Mouse (Mus musculus) central nervous system, embryonic 11.5 days (tissue): ENCODE data around the gene Miga2. TPM values are rescaled to one million over a fixed set of nuclear protein-coding genes. Genes with fewer than 3 reads are reported as not detected.

Experiments used
- polyA plus RNA-seq: library from polyadenylated mRNA; depleted of rRNA; stranded (reverse); fragments of >200 nt; gene quantifications from 2 replicates; pipeline ENCODE4 v1.2.3, GENCODE M21; 2012; rRNA removed

Miga2 gene
- polyA plus RNA-seq = 30.4 and 37.9 TPM in 2 replicates

DNA sequence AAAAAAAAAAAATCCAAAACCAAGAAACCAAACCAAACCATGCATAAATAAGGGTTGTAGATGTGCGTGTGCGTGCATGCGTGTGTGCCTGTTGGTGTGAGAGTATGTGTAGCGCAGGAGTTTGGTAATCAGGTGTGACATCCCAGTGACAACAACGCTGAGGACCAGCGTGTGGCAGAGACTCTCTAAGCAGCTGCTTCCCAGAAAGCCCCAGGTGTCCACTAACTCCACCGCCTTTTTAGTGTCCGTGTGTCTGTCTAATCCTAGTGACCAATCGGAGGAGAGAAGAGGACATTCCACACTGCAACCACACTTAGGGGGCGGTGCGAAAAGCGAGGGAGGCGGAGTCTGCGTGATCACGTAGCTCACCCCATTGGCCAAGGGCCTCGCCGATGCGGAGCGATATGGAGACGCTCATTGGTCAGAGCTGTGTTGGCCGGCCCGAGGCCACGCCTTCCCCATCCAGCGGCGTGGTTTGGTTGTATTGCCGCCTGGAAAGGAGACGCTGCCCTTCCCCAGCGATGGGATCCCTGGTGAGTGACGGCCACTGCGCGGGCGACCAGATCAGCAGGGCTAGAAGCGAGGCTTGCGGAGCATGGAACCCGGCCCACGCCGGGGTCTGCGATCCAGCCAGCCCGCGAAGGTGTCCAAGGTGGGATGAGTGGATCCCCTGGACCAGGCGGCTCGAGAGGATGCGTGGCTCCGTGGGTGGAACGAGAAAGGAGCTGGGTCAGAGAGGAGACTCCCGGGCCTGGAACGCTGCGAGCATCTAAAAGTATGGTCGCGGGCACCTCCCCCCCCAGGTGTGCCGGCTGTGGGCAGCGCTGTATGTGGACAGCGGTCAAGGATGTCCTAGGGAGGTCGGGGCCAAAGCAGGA is at the start of gene Miga2:
Gene Miga2 (plus strand): TSS at position 461 of the 878 bp plus-strand sequence.

GRCm38 (mm10) chr2:30358533-30359531 is 5.2 kb upstream of the Miga2 start, which contains the start of gene Sh3glb2:
Gene Sh3glb2, minus strand, starts transcription at chr2:30359337.

GRCm38 (mm10) chr2:30392114-30392576 is 28.1 kb downstream of the Miga2 start, which contains the start of gene Dolpp1:
Gene Dolpp1, plus strand, starts transcription at chr2:30392254.

GRCm38 (mm10) chr2:30415157-30415935 is 51.3 kb downstream of the Miga2 start, which contains the start of gene Crat:
Gene Crat, minus strand, starts transcription at chr2:30415813.

GRCm38 (mm10) chr2:30415936-30416648 is 52.1 kb downstream of the Miga2 start, which contains the start of gene Ptpa:
Gene Ptpa, plus strand, starts transcription at chr2:30416039.

Other genes with a start within 250 kb of the Miga2 start
- gene Zer1, start 239.6 kb upstream of the Miga2 start, polyA plus RNA-seq = 26.9 and 42.9 TPM in 2 replicates
- gene Tbc1d13, start 230.5 kb upstream of the Miga2 start, polyA plus RNA-seq = 43.4 and 48.1 TPM in 2 replicates
- gene Endog, start 192.7 kb upstream of the Miga2 start, polyA plus RNA-seq = 10.5 and 11.2 TPM in 2 replicates
- 59.2 and 60.5 TPM in 2 replicates for gene Spout1, start 185.8 kb upstream of the Miga2 start, polyA plus RNA-seq
- gene Kyat1, start 158.4 kb upstream of the Miga2 start, polyA plus RNA-seq = 14.1 and 17.2 TPM in 2 replicates
- gene Lrrc8a, start 126.5 kb upstream of the Miga2 start, polyA plus RNA-seq = 17.0 and 25.4 TPM in 2 replicates
- gene Gm28035, start 123.7 kb upstream of the Miga2 start, polyA plus RNA-seq = 4.9 and 10.7 TPM in 2 replicates
- gene Phyhd1, start 98.0 kb upstream of the Miga2 start, polyA plus RNA-seq = 7.4 and 9.1 TPM in 2 replicates
- not detected in 2 replicates for gene Gm28038, start 83.2 kb upstream of the Miga2 start, polyA plus RNA-seq
- gene Dolk, start 77.9 kb upstream of the Miga2 start, polyA plus RNA-seq = 8.1 and 10.7 TPM in 2 replicates
- gene Nup188, start 77.8 kb upstream of the Miga2 start, polyA plus RNA-seq = 37.5 and 56.2 TPM in 2 replicates
- 98.2 and 111 TPM in 2 replicates for gene Sh3glb2, start 4.9 kb upstream of the Miga2 start, polyA plus RNA-seq
- 31.9 and 49.0 TPM in 2 replicates for gene Dolpp1, start 28.0 kb downstream of the Miga2 start, polyA plus RNA-seq
- 10.8 and 19.5 TPM in 2 replicates for gene Crat, start 51.6 kb downstream of the Miga2 start, polyA plus RNA-seq
- gene Ptpa, start 51.8 kb downstream of the Miga2 start, polyA plus RNA-seq = 117 and 122 TPM in 2 replicates
- 17.8 and 26.3 TPM in 2 replicates for gene Ier5l, start 110.0 kb downstream of the Miga2 start, polyA plus RNA-seq
- gene Cstad, start 230.8 kb downstream of the Miga2 start, polyA plus RNA-seq = 0.20 and 0.73 TPM in 2 replicates